Mouse (Mus musculus): ENCODE measurements around the gene Nipa2.

- TF ChIP-seq POLR2A (IDR thresholded peaks at IDR 0.05; ENCODE audit: extremely low read depth, insufficient read depth, low read length) (no peak), CTCF (IDR thresholded peaks at IDR 0.05; ENCODE audit: extremely low read depth, insufficient read depth, low read length) (peak; percentile 67)
Measured at GRCm38 (mm10) chr7:55986526-55987214, 24.4 kb upstream of the Nipa2 start.

Data from cortical plate, adult 2 months (tissue).